ENCODE assay signal across 7 mouse cellular contexts in the genomic region with DNA sequence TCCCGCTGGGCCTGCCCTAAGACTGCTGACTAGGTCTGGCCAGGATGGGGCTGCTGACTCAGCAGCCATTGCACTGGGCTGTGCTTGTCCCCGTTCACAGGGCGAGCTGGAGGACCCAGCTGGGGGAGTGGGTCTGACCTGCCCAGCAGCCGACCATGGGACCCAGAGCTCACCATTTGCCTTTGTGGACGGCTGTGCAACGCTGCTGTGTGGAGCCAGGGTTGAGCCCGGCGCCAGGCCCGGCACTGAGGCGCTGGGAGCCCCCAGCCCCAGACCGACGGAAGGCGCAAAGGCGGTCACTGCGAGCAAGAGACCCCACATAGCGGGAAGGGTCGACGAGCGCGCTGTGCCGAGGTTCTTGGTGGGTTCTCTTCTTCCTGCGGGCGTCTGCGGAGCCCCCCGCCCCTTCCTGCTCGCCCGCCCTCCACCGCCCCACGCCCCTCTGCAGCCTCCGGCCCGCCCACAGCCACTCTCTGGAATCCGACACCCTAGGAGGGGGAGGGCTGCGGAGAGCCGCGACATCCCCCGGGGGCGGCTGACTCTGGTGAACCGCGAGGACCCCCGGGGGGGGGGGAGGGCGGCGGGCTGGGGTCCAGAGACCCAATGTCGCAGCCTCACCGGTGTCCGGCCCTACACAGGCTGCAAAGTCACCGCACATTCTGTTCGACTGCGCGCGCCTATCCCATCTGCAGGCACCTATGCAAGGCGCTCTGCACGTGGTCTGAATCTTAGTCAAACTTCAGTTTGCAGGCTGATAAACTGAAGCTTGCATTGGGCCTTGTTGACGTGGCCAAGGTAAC. TPM values are rescaled to one million over a fixed set of nuclear protein-coding genes. Genes with fewer than 3 reads are reported as not detected.
DNase-seq lines count a peak whose midpoint lies in the region; ATAC-seq and TF ChIP-seq lines count a peak whose summit lies in the region.

A gene (minus strand): TSS at position 389 of the 800 bp plus-strand sequence.

- DNase-seq in lung, postnatal 36 days: no peak
- peak; percentile 92 for DNase-seq in embryonic facial prominence, embryonic 10.5 days (ENCODE audit: low spot score)
- DNase-seq in heart, embryonic 10.5 days (ENCODE audit: low spot score): peak; percentile 83
- DNase-seq in kidney, postnatal 25 days: peak; percentile 24 to 53
- DNase-seq in midbrain, postnatal 0 days (ENCODE audit: low spot score): peak; percentile 33
- DNase-seq in c-Kit-positive CD71-positive TER-119-positive erythroid progenitor cells, embryonic 14.5 days (ENCODE audit: low spot score): no peak

- H3K9ac ChIP-seq in lung, embryonic 16.5 days (ENCODE audit: low read length): peak within 1 kb of the TSS; percentile 82
- peak within 1 kb of the TSS; percentile 62 for H3K9ac ChIP-seq in midbrain, postnatal 0 days (replicated peaks; ENCODE audit: low read length, poor library complexity, severe bottlenecking)

- 2% methylated on average over 33 of the region's 53 CpGs for WGBS in lung, embryonic 16.5 days
- WGBS in embryonic facial prominence, embryonic 10.5 days: under 1% methylated on average over 50 of the region's 53 CpGs
- under 1% methylated on average over 39 of the region's 53 CpGs for WGBS in heart, embryonic 10.5 days
- WGBS in midbrain, postnatal 0 days: 1% methylated on average over 40 of the region's 53 CpGs

- ATAC-seq in lung, embryonic 16.5 days (ENCODE audit: low read depth): peak; percentile 90
- peak; percentile 71; the same call in 1 of the 2 replicates for ATAC-seq in midbrain, postnatal 0 days (ENCODE audit: low FRiP score)

- H3K4me1 ChIP-seq in lung, embryonic 16.5 days (replicated peaks; ENCODE audit: control insufficient read depth, insufficient read depth, low read length): peaks cover 4% of the 10 kb centered on the region; the same call in 1 of the 2 replicates
- peaks cover 36% of the 10 kb centered on the region for H3K4me1 ChIP-seq in embryonic facial prominence, embryonic 10.5 days
- H3K4me1 ChIP-seq in heart, embryonic 10.5 days: peaks cover 21% of the 10 kb centered on the region
- 0 out of 2 replicates have a peak, but pooled peaks cover 8% of the 10 kb centered on the region for H3K4me1 ChIP-seq in midbrain, postnatal 0 days (ENCODE audit: insufficient read depth, low read length)

- H3K27ac ChIP-seq in lung, embryonic 16.5 days (ENCODE audit: low read length): peak within 1 kb of the TSS; percentile 51; the same call in 1 of the 2 replicates
- peak within 1 kb of the TSS; percentile 89 for H3K27ac ChIP-seq in embryonic facial prominence, embryonic 10.5 days (replicated peaks)
- peak within 1 kb of the TSS; percentile 89 for H3K27ac ChIP-seq in heart, embryonic 10.5 days
- H3K27ac ChIP-seq in midbrain, postnatal 0 days (ENCODE audit: low read depth, low read length): 0 out of 2 replicates have a peak within 1 kb of the TSS, but pooled peaks have one; percentile 18

- H3K36me3 ChIP-seq in lung, embryonic 16.5 days (ENCODE audit: control insufficient read depth, insufficient read depth, low read length): peaks cover 2% of the 10 kb centered on the region
- peaks cover 38% of the 10 kb centered on the region for H3K36me3 ChIP-seq in embryonic facial prominence, embryonic 10.5 days (replicated peaks)
- peaks cover 34% of the 10 kb centered on the region for H3K36me3 ChIP-seq in heart, embryonic 10.5 days
- peaks cover 11% of the 10 kb centered on the region; the same call in 1 of the 2 replicates for H3K36me3 ChIP-seq in midbrain, postnatal 0 days (ENCODE audit: insufficient read depth, low read length)

- no peaks in the 10 kb centered on the region for H3K9me3 ChIP-seq in lung, embryonic 16.5 days (ENCODE audit: control insufficient read depth, low read length)
- no peaks in the 10 kb centered on the region for H3K9me3 ChIP-seq in embryonic facial prominence, embryonic 10.5 days
- H3K9me3 ChIP-seq in heart, embryonic 10.5 days: no peaks in the 10 kb centered on the region
- H3K9me3 ChIP-seq in midbrain, postnatal 0 days (ENCODE audit: low read length): no peaks in the 10 kb centered on the region

- no peak for TF ChIP-seq CTCF in midbrain, postnatal 0 days (IDR thresholded peaks at IDR 0.05)

- peak within 1 kb of the TSS; percentile 63 for H3K4me3 ChIP-seq in lung, embryonic 16.5 days (ENCODE audit: low read length)
- peak within 1 kb of the TSS; percentile 69 for H3K4me3 ChIP-seq in embryonic facial prominence, embryonic 10.5 days
- peak within 1 kb of the TSS; percentile 79 for H3K4me3 ChIP-seq in heart, embryonic 10.5 days
- peak within 1 kb of the TSS; percentile 49 for H3K4me3 ChIP-seq in midbrain, postnatal 0 days (ENCODE audit: low read depth, low read length)

- H3K4me2 ChIP-seq in lung, embryonic 16.5 days (ENCODE audit: low read depth, low read length): peak within 1 kb of the TSS; percentile 95
- peak within 1 kb of the TSS; percentile 92 for H3K4me2 ChIP-seq in midbrain, postnatal 0 days (ENCODE audit: low read depth, low read length, poor library complexity, severe bottlenecking)

- H3K27me3 ChIP-seq in lung, embryonic 16.5 days (ENCODE audit: control insufficient read depth, insufficient read depth, low read depth, low read length): no peaks in the 10 kb centered on the region
- peaks cover 22% of the 10 kb centered on the region for H3K27me3 ChIP-seq in embryonic facial prominence, embryonic 10.5 days (replicated peaks; ENCODE audit: low read depth, poor library complexity, severe bottlenecking)
- peaks cover 29% of the 10 kb centered on the region for H3K27me3 ChIP-seq in heart, embryonic 10.5 days (ENCODE audit: insufficient read depth, poor library complexity, severe bottlenecking)
- H3K27me3 ChIP-seq in midbrain, postnatal 0 days (ENCODE audit: insufficient read depth, low read length): no peaks in the 10 kb centered on the region; the same call in none of the 2 replicates

RNA-seq across cellular contexts. Expression of the gene that starts here (rescaled TPM):
- 62.2 and 65.8 TPM in 2 replicates for polyA plus RNA-seq in lung, embryonic 16.5 days (2015; fragmentation: Nextera tagmentation; extraction: Ambion mirVana)
- 63.6 and 69.7 TPM in 2 replicates for polyA plus RNA-seq in embryonic facial prominence, embryonic 10.5 days (2016; fragmentation: Nextera tagmentation; extraction: Ambion mirVana)
- polyA plus RNA-seq in heart, embryonic 10.5 days (2016; fragmentation: Nextera tagmentation; extraction: Ambion mirVana): 36.2 and 57.6 TPM in 2 replicates
- total RNA-seq in midbrain, postnatal 0 days (2014; rRNA removed): 25.4 and 26.2 TPM in 2 replicates
- polyA plus RNA-seq in midbrain, postnatal 0 days (2015; fragmentation: Nextera tagmentation; extraction: Ambion mirVana): 32.4 and 35.3 TPM in 2 replicates

Comparison
In these comparisons a context has a peak if more than half of its experiments do, and no peak if none do; other contexts are left out.
1. H3K27ac ChIP-seq: peak in every context shown above with its lines; median percentile 89 in embryonic facial prominence, embryonic 10.5 days; 89 in heart, embryonic 10.5 days; 51 in lung, embryonic 16.5 days; 18 in midbrain, postnatal 0 days.
2. DNase-seq: peak in embryonic facial prominence, embryonic 10.5 days (single experiment), heart, embryonic 10.5 days (single experiment), kidney, postnatal 25 days (2 of 2) and midbrain, postnatal 0 days (single experiment); none in lung, postnatal 36 days (single experiment) and c-Kit-positive CD71-positive TER-119-positive erythroid progenitor cells, embryonic 14.5 days (single experiment).
3. Peak in every context shown above with its lines, with median percentiles within 50 percentile points of each other: H3K4me3 ChIP-seq.